Mouse (Mus musculus) subcutaneous adipose tissue, adult 2 months (tissue): ENCODE data around the gene Sarnp. TPM values are rescaled to one million over a fixed set of nuclear protein-coding genes. Genes with fewer than 3 reads are reported as not detected.

Experiments used
- polyA plus RNA-seq: library from polyadenylated mRNA; depleted of rRNA; stranded (reverse); fragments of >200 nt; gene quantifications from 2 replicates; pipeline ENCODE4 v1.2.3, GENCODE M21; 2012; ENCODE audit warnings: low replicate concordance; rRNA removed

The Sarnp gene
- polyA plus RNA-seq: 6.4 and 8.4 TPM in 2 replicates

GRCm38 (mm10) chr10:128817033-128817432 is at the start of gene Sarnp:
Gene Sarnp (plus strand): TSS chr10:128817333.

GRCm38 (mm10) chr10:128790398-128791124 is 26.6 kb upstream of the Sarnp start, which contains the start of gene Mmp19:
Gene Mmp19 (plus strand): TSS chr10:128790910.

GRCm38 (mm10) chr10:128803771-128804270 is 13.3 kb upstream of the Sarnp start, which contains the start of gene Dnajc14:
Gene Dnajc14 (plus strand): TSS chr10:128804062.

GRCm38 (mm10) chr10:128804271-128805091 is 12.7 kb upstream of the Sarnp start, which contains the start of gene Tmem198b:
Gene Tmem198b (minus strand): TSS chr10:128804370.

GRCm38 (mm10) chr10:128821358-128822056 is 4.4 kb downstream of the Sarnp start, which contains the start of gene Ormdl2:
Gene Ormdl2 (minus strand): TSS chr10:128821645.

GRCm38 (mm10) chr10:128891296-128892094 is 74.4 kb downstream of the Sarnp start, which contains the start of gene Gdf11:
Gene Gdf11 (minus strand): TSS chr10:128891718.

GRCm38 (mm10) chr10:128900698-128901097 is 83.6 kb downstream of the Sarnp start, which contains the start of gene Cd63:
Gene Cd63 (plus strand): TSS chr10:128900989.

GRCm38 (mm10) chr10:128922822-128923012 is 105.6 kb downstream of the Sarnp start, which contains the start of gene Rdh5:
Gene Rdh5 (minus strand): TSS chr10:128922888.

GRCm38 (mm10) chr10:128923935-128924334 is 106.8 kb downstream of the Sarnp start, which contains the start of gene Bloc1s1:
Gene Bloc1s1 (minus strand): TSS chr10:128924035.

Other genes with a start within 250 kb of the Sarnp start
- 1.4 and 11.3 TPM in 2 replicates for gene Erbb3, start 227.7 kb upstream of the Sarnp start, polyA plus RNA-seq
- gene Rps26, start 190.6 kb upstream of the Sarnp start, polyA plus RNA-seq: 414 and 1,367 TPM in 2 replicates
- 0.50 and 4.4 TPM in 2 replicates for gene Ikzf4, start 171.3 kb upstream of the Sarnp start, polyA plus RNA-seq
- 19.1 and 20.1 TPM in 2 replicates for gene Suox, start 143.3 kb upstream of the Sarnp start, polyA plus RNA-seq
- 105 and 117 TPM in 2 replicates for gene Rab5b, start 121.1 kb upstream of the Sarnp start, polyA plus RNA-seq
- 1.7 and 1.8 TPM in 2 replicates for gene Pmel, start 113.1 kb upstream of the Sarnp start, polyA plus RNA-seq
- 28.8 and 36.7 TPM in 2 replicates for gene Cdk2, start 112.3 kb upstream of the Sarnp start, polyA plus RNA-seq
- 26.3 and 33.2 TPM in 2 replicates for gene Dgka, start 72.5 kb upstream of the Sarnp start, polyA plus RNA-seq
- gene Pym1, start 69.4 kb upstream of the Sarnp start, polyA plus RNA-seq: 22.0 and 28.6 TPM in 2 replicates
- gene Mmp19, start 26.4 kb upstream of the Sarnp start, polyA plus RNA-seq: 55.3 and 57.0 TPM in 2 replicates
- 20.8 and 24.6 TPM in 2 replicates for gene Dnajc14, start 13.3 kb upstream of the Sarnp start, polyA plus RNA-seq
- 32.5 and 77.6 TPM in 2 replicates for gene Tmem198b, start 13.0 kb upstream of the Sarnp start, polyA plus RNA-seq
- 62.6 and 75.6 TPM in 2 replicates for gene Ormdl2, start 4.3 kb downstream of the Sarnp start, polyA plus RNA-seq
- gene Gdf11, start 74.4 kb downstream of the Sarnp start, polyA plus RNA-seq: 3.2 and 15.4 TPM in 2 replicates
- gene Cd63, start 83.7 kb downstream of the Sarnp start, polyA plus RNA-seq: 121 and 308 TPM in 2 replicates
- gene Rdh5, start 105.6 kb downstream of the Sarnp start, polyA plus RNA-seq: 36.0 and 47.3 TPM in 2 replicates
- gene Bloc1s1, start 106.7 kb downstream of the Sarnp start, polyA plus RNA-seq: 237 and 349 TPM in 2 replicates
- 95.0 and 265 TPM in 2 replicates for gene Itga7, start 116.5 kb downstream of the Sarnp start, polyA plus RNA-seq
- gene Mettl7b, start 143.7 kb downstream of the Sarnp start, polyA plus RNA-seq: 5.1 and 19.5 TPM in 2 replicates
- gene Olfr9, start 172.1 kb downstream of the Sarnp start, polyA plus RNA-seq: not detected in 2 replicates
- gene Olfr763, start 193.5 kb downstream of the Sarnp start, polyA plus RNA-seq: not detected in 2 replicates
- gene Olfr764-ps1, start 222.6 kb downstream of the Sarnp start, polyA plus RNA-seq: not detected in 2 replicates
- not detected in 2 replicates for gene Olfr765, start 232.7 kb downstream of the Sarnp start, polyA plus RNA-seq